Mouse (Mus musculus) bone marrow macrophage, adult 2 months (primary cell): ENCODE data around the gene Bbs9. TPM values are rescaled to one million over a fixed set of nuclear protein-coding genes. Genes with fewer than 3 reads are reported as not detected.
"Not testable (repeated sequence)": the region's sequence is repeated elsewhere in the genome, so short reads cannot be mapped to it uniquely, and the experiment has no call there.

Source experiments
- H3K27ac ChIP-seq: 2 replicates; pipeline ENCODE4 v1.5.1; 2012; ENCODE audit warnings: low read depth, low read length; ENCODE audit not compliant: insufficient read depth
- H3K4me1 ChIP-seq: 2 replicates; pipeline ENCODE4 v1.6.1; 2012; ENCODE audit warnings: low read length; ENCODE audit not compliant: control insufficient read depth, insufficient read depth
- H3K4me3 ChIP-seq: 2 replicates; pipeline ENCODE4 v1.5.1; 2012; ENCODE audit warnings: mild to moderate bottlenecking, low read length, moderate library complexity; ENCODE audit not compliant: insufficient read depth
- CTCF ChIP-seq: IDR thresholded peaks from 2 replicates; pipeline ENCODE4 v1.5.1; 2012; ENCODE audit warnings: low read depth, mild to moderate bottlenecking, low read length, moderate library complexity
- POLR2A ChIP-seq: IDR thresholded peaks from 2 replicates; pipeline ENCODE4 v1.6.1; 2012; ENCODE audit warnings: mild to moderate bottlenecking, low read depth, low read length, borderline replicate concordance
- polyA plus RNA-seq: library from polyadenylated mRNA; stranded (reverse); fragments of >200 nt; gene quantifications from 2 replicates; pipeline ENCODE4 v1.2.4, GENCODE M21; 2012; ENCODE audit not compliant: missing spikeins, insufficient read depth, insufficient read length

The Bbs9 gene
- polyA plus RNA-seq, 1 experiment = 13.4 TPM

GRCm38 (mm10) chr9:22848800-22849199 is 373.3 kb downstream of the Bbs9 start:
- H3K4me3 ChIP-seq = no peak overlapping the region
- TF ChIP-seq POLR2A (no peak), CTCF (no peak)
- no peak overlapping the region for H3K27ac ChIP-seq
- H3K4me1 ChIP-seq = no peaks in the 10 kb centered on the region

GRCm38 (mm10) chr9:22849212-22849611 is 373.7 kb downstream of the Bbs9 start:
- Histone ChIP-seq H3K4me1 (no peaks in the 10 kb centered on the region), H3K4me3 (no peak overlapping the region), H3K27ac (no peak overlapping the region)
- TF ChIP-seq POLR2A (no peak), CTCF (no peak)

GRCm38 (mm10) chr9:22869147-22869546 is 393.6 kb downstream of the Bbs9 start:
- H3K4me3 ChIP-seq, H3K27ac ChIP-seq, H3K4me1 ChIP-seq: not testable (repeated sequence)

GRCm38 (mm10) chr9:22870661-22871060 is 395.1 kb downstream of the Bbs9 start:
- no peak for TF ChIP-seq POLR2A
- TF ChIP-seq CTCF = no peak
- Histone ChIP-seq H3K4me1 (no peaks in the 10 kb centered on the region), H3K4me3 (no peak overlapping the region), H3K27ac (no peak overlapping the region)

- H3K27ac ChIP-seq = no peak overlapping the region
- TF ChIP-seq POLR2A = no peak
- TF ChIP-seq CTCF = no peak
- H3K4me3 ChIP-seq = no peak overlapping the region
- no peaks in the 10 kb centered on the region for H3K4me1 ChIP-seq
Measured at GRCm38 (mm10) chr9:22875231-22875630, 399.7 kb downstream of the Bbs9 start.

- no peak overlapping the region for H3K4me3 ChIP-seq
- TF ChIP-seq CTCF (no peak), POLR2A (no peak)
- H3K27ac ChIP-seq = no peak overlapping the region
- no peaks in the 10 kb centered on the region for H3K4me1 ChIP-seq
Measured at GRCm38 (mm10) chr9:22879266-22879665, 403.8 kb downstream of the Bbs9 start.

- Histone ChIP-seq H3K27ac (no peak overlapping the region), H3K4me1 (no peaks in the 10 kb centered on the region)
- no peak for TF ChIP-seq CTCF
- no peak for TF ChIP-seq POLR2A
Measured at GRCm38 (mm10) chr9:22886351-22886750, 410.8 kb downstream of the Bbs9 start.

GRCm38 (mm10) chr9:22905434-22905833 is 429.9 kb downstream of the Bbs9 start:
- H3K4me3 ChIP-seq = no peak overlapping the region
- no peak overlapping the region for H3K27ac ChIP-seq
- H3K4me1 ChIP-seq = no peaks in the 10 kb centered on the region
- TF ChIP-seq POLR2A (no peak), CTCF (no peak)

More at GRCm38 (mm10) chr9:22886351-22886750, 410.8 kb downstream of the Bbs9 start:
- no peak overlapping the region for H3K4me3 ChIP-seq

- Histone ChIP-seq H3K27ac (no peak overlapping the region), H3K4me3 (no peak overlapping the region), H3K4me1 (no peaks in the 10 kb centered on the region)
- TF ChIP-seq CTCF (no peak), POLR2A (no peak)
Measured at GRCm38 (mm10) chr9:22916808-22917207, 441.3 kb downstream of the Bbs9 start.

- no peak overlapping the region for H3K4me3 ChIP-seq
- TF ChIP-seq POLR2A = no peak
- no peak for TF ChIP-seq CTCF
- no peaks in the 10 kb centered on the region for H3K4me1 ChIP-seq
- H3K27ac ChIP-seq = no peak overlapping the region
Measured at GRCm38 (mm10) chr9:22935645-22936044, 460.1 kb downstream of the Bbs9 start.

Other genes starting within 250 kb of the Bbs9 start
- 0.31 TPM in 1 of 2 replicates, not detected in the other for gene Zfp599, start 215.8 kb upstream of the Bbs9 start, polyA plus RNA-seq
- gene Zfp810, start 168.1 kb upstream of the Bbs9 start, polyA plus RNA-seq = 10.7 TPM in 2 replicates
- 34.5 and 34.8 TPM in 2 replicates for gene Anln, start 86.5 kb upstream of the Bbs9 start, polyA plus RNA-seq
- gene 9530077C05Rik, start 64.2 kb upstream of the Bbs9 start, polyA plus RNA-seq = 0.13 TPM in 1 of 2 replicates, not detected in the other
- gene Gm17545, start 21.4 kb upstream of the Bbs9 start, polyA plus RNA-seq = not detected in 2 replicates
- gene Rp9, start 6.0 kb upstream of the Bbs9 start, polyA plus RNA-seq = 65.4 and 89.1 TPM in 2 replicates